Mouse (Mus musculus): ENCODE results near the gene Gpc6.

The Gpc6 gene

GRCm38 (mm10) chr14:118013237-118013636 lies 1088.1 kb downstream of the Gpc6 start:
- DNase-seq (ENCODE audit: low read depth, low spot score) = no peak

- no peak for DNase-seq (ENCODE audit: low read depth, low spot score)
These were observed 1094.2 kb downstream of the Gpc6 start for GRCm38 (mm10) chr14:118019314-118019713.

- no peak for DNase-seq (ENCODE audit: low read depth, low spot score)
These were observed 1096.9 kb downstream of the Gpc6 start for GRCm38 (mm10) chr14:118021867-118022543.
